Mouse (Mus musculus): ENCODE data around the gene Lif.

Gene Lif

GRCm38 (mm10) chr11:4262847-4263246 lies 5.5 kb downstream of the Lif start:
- no peak for DNase-seq (ENCODE audit: low read depth, low spot score)

- no peak for DNase-seq (ENCODE audit: low read depth, low spot score)
Measured at GRCm38 (mm10) chr11:4263296-4263695, 5.9 kb downstream of the Lif start.

- no peak for DNase-seq (ENCODE audit: low read depth, low spot score)
Measured at GRCm38 (mm10) chr11:4264066-4264465, 6.7 kb downstream of the Lif start.

- peak; percentile 26 for DNase-seq (ENCODE audit: low read depth, low spot score)
Measured at GRCm38 (mm10) chr11:4266271-4267201, 9.2 kb downstream of the Lif start.

- no peak for DNase-seq (ENCODE audit: low read depth, low spot score)
Measured at GRCm38 (mm10) chr11:4267202-4267578, 9.8 kb downstream of the Lif start.

GRCm38 (mm10) chr11:4268500-4268899 lies 11.1 kb downstream of the Lif start:
- no peak for DNase-seq (ENCODE audit: low read depth, low spot score)

- no peak for DNase-seq (ENCODE audit: low read depth, low spot score)
Measured at GRCm38 (mm10) chr11:4270744-4271459, 13.5 kb downstream of the Lif start.

GRCm38 (mm10) chr11:4271544-4271943 lies 14.2 kb downstream of the Lif start:
- DNase-seq (ENCODE audit: low read depth, low spot score): no peak

- peak; percentile 35 for DNase-seq (ENCODE audit: low read depth, low spot score)
Measured at GRCm38 (mm10) chr11:4276411-4276861, 19.1 kb downstream of the Lif start.

- DNase-seq (ENCODE audit: low read depth, low spot score): no peak
Measured at GRCm38 (mm10) chr11:4279909-4280308, 22.6 kb downstream of the Lif start.

- DNase-seq (ENCODE audit: low read depth, low spot score): no peak
Measured at GRCm38 (mm10) chr11:4281852-4282251, 24.5 kb downstream of the Lif start.

GRCm38 (mm10) chr11:4283627-4284026 lies 26.3 kb downstream of the Lif start:
- DNase-seq (ENCODE audit: low read depth, low spot score): peak; percentile 80

GRCm38 (mm10) chr11:4289280-4289679 lies 31.9 kb downstream of the Lif start:
- no peak for DNase-seq (ENCODE audit: low read depth, low spot score)

GRCm38 (mm10) chr11:4291639-4292038 lies 34.3 kb downstream of the Lif start:
- no peak for DNase-seq (ENCODE audit: low read depth, low spot score)

GRCm38 (mm10) chr11:4292224-4292887 lies 35.0 kb downstream of the Lif start:
- no peak for DNase-seq (ENCODE audit: low read depth, low spot score)

- no peak for DNase-seq (ENCODE audit: low read depth, low spot score)
Measured at GRCm38 (mm10) chr11:4292888-4293247, 35.5 kb downstream of the Lif start.

- no peak for DNase-seq (ENCODE audit: low read depth, low spot score)
Measured at GRCm38 (mm10) chr11:4293481-4293880, 36.1 kb downstream of the Lif start.

GRCm38 (mm10) chr11:4294047-4294446 lies 36.7 kb downstream of the Lif start:
- DNase-seq (ENCODE audit: low read depth, low spot score): no peak

- DNase-seq (ENCODE audit: low read depth, low spot score): no peak
Measured at GRCm38 (mm10) chr11:4294495-4295351, 37.4 kb downstream of the Lif start.

- no peak for DNase-seq (ENCODE audit: low read depth, low spot score)
Measured at GRCm38 (mm10) chr11:4296610-4297275, 39.4 kb downstream of the Lif start.

GRCm38 (mm10) chr11:4297753-4298152 lies 40.4 kb downstream of the Lif start:
- DNase-seq (ENCODE audit: low read depth, low spot score): no peak
